Mouse (Mus musculus): ENCODE measurements around the gene Tbkbp1.

- TF ChIP-seq CTCF (IDR thresholded peaks at IDR 0.05; ENCODE audit: low read depth, low read length): no peak
- no peak for TF ChIP-seq GATA2 (IDR thresholded peaks at IDR 0.05; ENCODE audit: borderline replicate concordance, low read depth, low read length)
- no peak for TF ChIP-seq GATA1 (IDR thresholded peaks at IDR 0.05; ENCODE audit: borderline replicate concordance, low read length)
- no peak for TF ChIP-seq TAL1 (conservative IDR thresholded peaks at IDR 0.05; ENCODE audit: low read depth, low read length)
- TF ChIP-seq POLR2AphosphoS5 (IDR thresholded peaks at IDR 0.05; ENCODE audit: insufficient replicate concordance, low read depth, low read length): no peak
Observed at GRCm38 (mm10) chr11:97196541-97196940, 45.2 kb upstream of the Tbkbp1 start.

Data from G1E (cell line).